Mouse (Mus musculus): ENCODE data around the gene Tnni3k. TPM values are rescaled to one million over a fixed set of nuclear protein-coding genes. Genes with fewer than 3 reads are reported as not detected.

Tnni3k gene
- polyA plus RNA-seq, 1 experiment from 2014 or later, result 47.6 TPM

- H3K9ac ChIP-seq, result no peak overlapping the region
- WGBS, result 78% methylated on average over 3 of the region's 3 CpGs
- no peak overlapping the region for H3K4me3 ChIP-seq
- no peaks in the 10 kb centered on the region for H3K36me3 ChIP-seq
- H3K27me3 ChIP-seq (replicated peaks), result no peaks in the 10 kb centered on the region
- no peak for ATAC-seq (ENCODE audit: extremely low read depth, insufficient number of reproducible peaks, low FRiP score, low TSS enrichment)
- H3K27ac ChIP-seq (replicated peaks), result no peak overlapping the region
- no peaks in the 10 kb centered on the region for H3K4me1 ChIP-seq
- H3K4me2 ChIP-seq, result no peak overlapping the region
- no peaks in the 10 kb centered on the region for H3K9me3 ChIP-seq
Measured at GRCm38 (mm10) chr3:154761108-154761507, 294.1 kb downstream of the Tnni3k start.

GRCm38 (mm10) chr3:154758089-154758488 is 297.1 kb downstream of the Tnni3k start:
- 74% methylated on average over 3 of the region's 3 CpGs for WGBS
- no peak overlapping the region for H3K9ac ChIP-seq
- no peak for ATAC-seq (ENCODE audit: extremely low read depth, insufficient number of reproducible peaks, low FRiP score, low TSS enrichment)

GRCm38 (mm10) chr3:154755225-154755624 is 300.0 kb downstream of the Tnni3k start:
- Histone ChIP-seq H3K36me3 (no peaks in the 10 kb centered on the region), H3K4me3 (no peak overlapping the region), H3K9me3 (no peaks in the 10 kb centered on the region), H3K4me1 (no peaks in the 10 kb centered on the region), H3K27ac (replicated peaks) (no peak overlapping the region), H3K27me3 (replicated peaks) (no peaks in the 10 kb centered on the region), H3K4me2 (no peak overlapping the region), H3K9ac (no peak overlapping the region)
- no peak for ATAC-seq (ENCODE audit: extremely low read depth, insufficient number of reproducible peaks, low FRiP score, low TSS enrichment)
- WGBS, result 76% methylated on average over 3 of the region's 3 CpGs

More at GRCm38 (mm10) chr3:154758089-154758488, 297.1 kb downstream of the Tnni3k start:
- H3K4me3 ChIP-seq, result no peak overlapping the region
- H3K36me3 ChIP-seq, result no peaks in the 10 kb centered on the region
- no peaks in the 10 kb centered on the region for H3K4me1 ChIP-seq
- no peak overlapping the region for H3K4me2 ChIP-seq
- H3K27me3 ChIP-seq (replicated peaks), result no peaks in the 10 kb centered on the region
- no peak overlapping the region for H3K27ac ChIP-seq (replicated peaks)
- no peaks in the 10 kb centered on the region for H3K9me3 ChIP-seq

GRCm38 (mm10) chr3:154754505-154754904 is 300.7 kb downstream of the Tnni3k start:
- no peak for ATAC-seq (ENCODE audit: extremely low read depth, insufficient number of reproducible peaks, low FRiP score, low TSS enrichment)
- H3K4me3 ChIP-seq, result no peak overlapping the region

GRCm38 (mm10) chr3:154744317-154744716 is 310.9 kb downstream of the Tnni3k start:
- H3K4me2 ChIP-seq, result no peak overlapping the region
- H3K4me1 ChIP-seq, result no peaks in the 10 kb centered on the region
- ATAC-seq (ENCODE audit: extremely low read depth, insufficient number of reproducible peaks, low FRiP score, low TSS enrichment), result no peak
- H3K36me3 ChIP-seq, result no peaks in the 10 kb centered on the region
- H3K9ac ChIP-seq, result no peak overlapping the region
- no peak overlapping the region for H3K4me3 ChIP-seq
- no peaks in the 10 kb centered on the region for H3K9me3 ChIP-seq
- no peaks in the 10 kb centered on the region for H3K27me3 ChIP-seq (replicated peaks)
- whole genome bisulfite sequencing, result 82% methylated on average over 2 of the region's 2 CpGs
- no peak overlapping the region for H3K27ac ChIP-seq (replicated peaks)

More at GRCm38 (mm10) chr3:154754505-154754904, 300.7 kb downstream of the Tnni3k start:
- H3K27ac ChIP-seq (replicated peaks), result no peak overlapping the region
- H3K4me2 ChIP-seq, result no peak overlapping the region
- no peak overlapping the region for H3K9ac ChIP-seq
- H3K27me3 ChIP-seq (replicated peaks), result no peaks in the 10 kb centered on the region
- no peaks in the 10 kb centered on the region for H3K4me1 ChIP-seq
- H3K36me3 ChIP-seq, result no peaks in the 10 kb centered on the region
- H3K9me3 ChIP-seq, result no peaks in the 10 kb centered on the region
- 38% methylated on average over 3 of the region's 3 CpGs for WGBS

- Histone ChIP-seq H3K9ac (no peak overlapping the region), H3K9me3 (no peaks in the 10 kb centered on the region), H3K27me3 (replicated peaks) (no peaks in the 10 kb centered on the region), H3K4me2 (no peak overlapping the region), H3K36me3 (no peaks in the 10 kb centered on the region), H3K27ac (replicated peaks) (no peak overlapping the region), H3K4me3 (no peak overlapping the region), H3K4me1 (no peaks in the 10 kb centered on the region)
- no peak for ATAC-seq (ENCODE audit: extremely low read depth, insufficient number of reproducible peaks, low FRiP score, low TSS enrichment)
- 69% methylated on average over 5 of the region's 5 CpGs for WGBS
Measured at GRCm38 (mm10) chr3:154742927-154743326, 312.3 kb downstream of the Tnni3k start.

- H3K9me3 ChIP-seq, result no peaks in the 10 kb centered on the region
- H3K4me2 ChIP-seq, result no peak overlapping the region
- H3K4me1 ChIP-seq, result no peaks in the 10 kb centered on the region
- no peak for ATAC-seq (ENCODE audit: extremely low read depth, insufficient number of reproducible peaks, low FRiP score, low TSS enrichment)
- no peak overlapping the region for H3K9ac ChIP-seq
- no peak overlapping the region for H3K27ac ChIP-seq (replicated peaks)
- no peak overlapping the region for H3K4me3 ChIP-seq
- WGBS, result 83% methylated on average over 5 of the region's 5 CpGs
- H3K27me3 ChIP-seq (replicated peaks), result no peaks in the 10 kb centered on the region
- no peaks in the 10 kb centered on the region for H3K36me3 ChIP-seq
Measured at GRCm38 (mm10) chr3:154741496-154741895, 313.7 kb downstream of the Tnni3k start.

Other genes with a start within 250 kb of the Tnni3k start
- gene Fpgt, start 38.0 kb upstream of the Tnni3k start, polyA plus RNA-seq (2015; fragmentation: Nextera tagmentation; extraction: Ambion mirVana), result 10.9 and 13.9 TPM in 2 replicates
- 0.57 and 0.92 TPM in 2 replicates for gene Lrriq3, start 38.0 kb upstream of the Tnni3k start, polyA plus RNA-seq (2015; fragmentation: Nextera tagmentation; extraction: Ambion mirVana)

Data from heart, embryonic 13.5 days (tissue).